Mouse (Mus musculus) MEL (cell line): ENCODE results near the gene Gm10964. TPM values are rescaled to one million over a fixed set of nuclear protein-coding genes. Genes with fewer than 3 reads are reported as not detected.

ENCODE experiments used
- DNase-seq: peaks from one replicate; pipeline ENCODE4 v3.0.0; 2011; ENCODE audit warnings: low read depth, low spot score
- H3K27ac ChIP-seq: 2 replicates; pipeline ENCODE4 v1.5.1; 2012; ENCODE audit warnings: low read depth, mild to moderate bottlenecking, control low read depth, low read length, moderate library complexity; ENCODE audit not compliant: control insufficient read depth
- H3K27me3 ChIP-seq, 2 experiments: fragments of 150-350 bp in 1 of 2; sonication (generic) in 1 of 2; 2 replicates each; pipeline ENCODE4 v1.6.1; 2012; ENCODE audit warnings: low read length in 2 of 2, mild to moderate bottlenecking in 2 of 2, improper control_type of control experiment in 1 of 2, moderate library complexity in 1 of 2; ENCODE audit not compliant: insufficient read depth in 2 of 2, control insufficient read depth in 1 of 2
- H3K36me3 ChIP-seq, 2 experiments: 2 replicates each; pipeline ENCODE4 v1.6.1; 2012 to 2014; ENCODE audit warnings: low read length in 2 of 2, improper control_type of control experiment in 1 of 2, inconsistent platforms in 1 of 2, mild to moderate bottlenecking in 1 of 2; ENCODE audit not compliant: insufficient read depth in 2 of 2, control insufficient read depth in 1 of 2
- H3K4me1 ChIP-seq, 2 experiments: fragments of 150-350 bp in 1 of 2; sonication (generic) in 1 of 2; 2 replicates each; pipeline ENCODE4 v1.6.1; 2012; ENCODE audit warnings: low read length in 2 of 2, improper control_type of control experiment in 1 of 2, mild to moderate bottlenecking in 1 of 2; ENCODE audit not compliant: insufficient read depth in 2 of 2, control insufficient read depth in 1 of 2
- H3K4me3 ChIP-seq, 2 experiments: fragments of 150-350 bp in 1 of 2; sonication (generic) in 1 of 2; 2 replicates each; pipeline ENCODE4 v1.5.1; 2012; ENCODE audit warnings: low read depth in 2 of 2, low read length in 2 of 2, mild to moderate bottlenecking in 2 of 2, moderate library complexity in 2 of 2, control low read depth in 1 of 2, improper control_type of control experiment in 1 of 2; ENCODE audit not compliant: control insufficient read depth in 1 of 2, insufficient read depth in 1 of 2
- H3K79me2 ChIP-seq: 2 replicates; pipeline ENCODE4 v1.6.1; 2012; ENCODE audit warnings: mild to moderate bottlenecking, low read length, moderate library complexity; ENCODE audit not compliant: control insufficient read depth, poor library complexity, insufficient read depth
- H3K9ac ChIP-seq: 2 replicates; pipeline ENCODE4 v1.6.1; 2012; ENCODE audit warnings: low read depth, mild to moderate bottlenecking, control low read depth, low read length, moderate library complexity; ENCODE audit not compliant: control insufficient read depth, poor library complexity, severe bottlenecking
- H3K9me3 ChIP-seq: fragments of 150-350 bp; sonication (generic); replicated peaks from 2 replicates; pipeline ENCODE4 v1.6.1; 2012; ENCODE audit warnings: mild to moderate bottlenecking, low read length, improper control_type of control experiment, moderate library complexity; ENCODE audit not compliant: insufficient read depth
- CHD1 ChIP-seq: IDR thresholded peaks from 2 replicates; pipeline ENCODE4 v1.6.1; 2012; ENCODE audit warnings: low read depth, mild to moderate bottlenecking, inconsistent platforms, low read length, improper control_type of control experiment
- ELF1 ChIP-seq: IDR thresholded peaks from 2 replicates; pipeline ENCODE4 v1.6.1; 2014; ENCODE audit warnings: low read depth, mild to moderate bottlenecking, inconsistent platforms, low read length, improper control_type of control experiment, moderate library complexity
- EP300 ChIP-seq, 2 experiments: IDR thresholded peaks; 2 replicates each; pipeline ENCODE4 v1.6.1; 2011; ENCODE audit warnings: improper control_type of control experiment in 2 of 2, low read length in 2 of 2, low read depth in 1 of 2, mild to moderate bottlenecking in 1 of 2
- HCFC1 ChIP-seq: IDR thresholded peaks from 2 replicates; pipeline ENCODE4 v1.6.1; 2012; ENCODE audit warnings: low read depth, mild to moderate bottlenecking, inconsistent platforms, low read length, improper control_type of control experiment, moderate library complexity
- KAT2A ChIP-seq: conservative IDR thresholded peaks from 2 replicates; pipeline ENCODE4 v1.6.1; 2012; ENCODE audit warnings: low read depth, low read length, improper control_type of control experiment, inconsistent platforms
- MAFK ChIP-seq: IDR thresholded peaks from 2 replicates; pipeline ENCODE4 v1.6.1; 2011; ENCODE audit warnings: low read depth, mild to moderate bottlenecking, low read length, improper control_type of control experiment, borderline replicate concordance
- MAX ChIP-seq: IDR thresholded peaks from 2 replicates; pipeline ENCODE4 v1.6.1; 2011; ENCODE audit warnings: low read length, improper control_type of control experiment
- MEF2A ChIP-seq: IDR thresholded peaks from 2 replicates; pipeline ENCODE4 v1.6.1; 2014; ENCODE audit warnings: low read depth, mild to moderate bottlenecking, inconsistent platforms, low read length, improper control_type of control experiment; ENCODE audit not compliant: poor library complexity, insufficient replicate concordance, severe bottlenecking; ENCODE audit errors: extremely low read depth
- MYB ChIP-seq: IDR thresholded peaks from 2 replicates; pipeline ENCODE4 v1.6.1; 2011; ENCODE audit warnings: mild to moderate bottlenecking, low read depth, low read length, improper control_type of control experiment
- MYC ChIP-seq: IDR thresholded peaks from 2 replicates; pipeline ENCODE4 v1.6.1; 2011; ENCODE audit warnings: low read depth, mild to moderate bottlenecking, low read length, improper control_type of control experiment, moderate library complexity
- NELFE ChIP-seq: IDR thresholded peaks from 2 replicates; pipeline ENCODE4 v1.6.1; 2011; ENCODE audit warnings: low read depth, low read length, improper control_type of control experiment
- NRF1 ChIP-seq: IDR thresholded peaks from 2 replicates; pipeline ENCODE4 v1.6.1; 2014; ENCODE audit warnings: low read depth, mild to moderate bottlenecking, inconsistent platforms, low read length, improper control_type of control experiment, moderate library complexity; ENCODE audit not compliant: poor library complexity, insufficient read depth, severe bottlenecking
- POLR2AphosphoS2 ChIP-seq: IDR thresholded peaks from 2 replicates; pipeline ENCODE4 v1.6.1; 2011; ENCODE audit warnings: low read length, improper control_type of control experiment
- SIN3A ChIP-seq: IDR thresholded peaks from 2 replicates; pipeline ENCODE4 v1.6.1; 2012; ENCODE audit warnings: low read length, improper control_type of control experiment, inconsistent platforms
- SMC3 ChIP-seq: IDR thresholded peaks from 2 replicates; pipeline ENCODE4 v1.6.1; 2011; ENCODE audit warnings: low read depth, low read length, improper control_type of control experiment
- TAL1 ChIP-seq: IDR thresholded peaks from 2 replicates; pipeline ENCODE4 v1.6.1; 2012; ENCODE audit warnings: mild to moderate bottlenecking, inconsistent platforms, low read length, moderate library complexity, mixed read lengths
- TCF12 ChIP-seq: IDR thresholded peaks from 2 replicates; pipeline ENCODE4 v1.6.1; 2014; ENCODE audit warnings: low read depth, mild to moderate bottlenecking, inconsistent platforms, low read length, improper control_type of control experiment, moderate library complexity
- USF2 ChIP-seq, 2 experiments: IDR thresholded peaks; 2 replicates each; pipeline ENCODE4 v1.6.1; 2011 to 2012; ENCODE audit warnings: improper control_type of control experiment in 2 of 2, low read length in 2 of 2, borderline replicate concordance in 1 of 2, inconsistent platforms in 1 of 2, low read depth in 1 of 2, mild to moderate bottlenecking in 1 of 2; ENCODE audit not compliant: insufficient read depth in 1 of 2
- ZC3H11A ChIP-seq: IDR thresholded peaks from 2 replicates; pipeline ENCODE4 v1.6.1; 2012; ENCODE audit warnings: low read depth, mild to moderate bottlenecking, inconsistent platforms, low read length, improper control_type of control experiment
- ZNF384 ChIP-seq: IDR thresholded peaks from 2 replicates; pipeline ENCODE4 v1.6.1; 2012; ENCODE audit warnings: low read depth, mild to moderate bottlenecking, inconsistent platforms, low read length, improper control_type of control experiment
- polyA plus RNA-seq, 2 experiments: library from polyadenylated mRNA; stranded (reverse) in 1 of 2; unstranded in 1 of 2; fragments of >175 nt in 1 of 2; fragments of >200 nt in 1 of 2; gene quantifications; 2 replicates each; pipeline versions ENCODE4 v1.2.1 to v1.2.4; 2012; ENCODE audit warnings: low replicate concordance in 2 of 2, low read depth in 1 of 2; ENCODE audit not compliant: insufficient read length in 2 of 2, insufficient read depth in 1 of 2, missing spikeins in 1 of 2
- total RNA-seq: library from RNA; depleted of rRNA; stranded (reverse); fragments of 300-350 nt; gene quantifications from 2 replicates; pipeline ENCODE4 v1.2.3, GENCODE M21; 2012

Gm10964 gene
- total and polyA plus RNA-seq, 3 experiments = not detected

GRCm38 (mm10) chr3:103714236-103714875 lies 24.8 kb upstream of the Gm10964 start:
- Histone ChIP-seq H3K79me2 (no peaks in the 10 kb centered on the region), H3K27ac (no peak overlapping the region), H3K4me3 (no peak overlapping the region), H3K4me1 (no peaks in the 10 kb centered on the region), H3K9me3 (no peaks in the 10 kb centered on the region), H3K36me3 (no peaks in the 10 kb centered on the region), H3K9ac (no peak overlapping the region), H3K27me3 (peaks cover 0 to 3% of the 10 kb centered on the region in 2 experiments; a peak in 1 of 4 replicates)
- DNase-seq = no peak
- TF ChIP-seq ZNF384 (no peak), TAL1 (no peak), MYC (no peak), MYB (no peak), ZC3H11A (no peak), MAX (no peak), NELFE (no peak), TCF12 (no peak), MAFK (no peak), ELF1 (no peak), SMC3 (no peak), USF2 (IDR thresholded peaks at IDR 0.05; ENCODE audit: borderline replicate concordance in 1 of 2, insufficient read depth in 1 of 2, low read depth in 1 of 2, low read length in 2 of 2) (no peak), CHD1 (no peak), SIN3A (no peak), POLR2AphosphoS2 (no peak)

GRCm38 (mm10) chr3:103714942-103715341 lies 24.2 kb upstream of the Gm10964 start:
- H3K27ac ChIP-seq = no peak overlapping the region
- TF ChIP-seq EP300 (IDR thresholded peaks at IDR 0.05; ENCODE audit: low read depth in 1 of 2, low read length in 2 of 2) (no peak), TAL1 (no peak), KAT2A (no peak), HCFC1 (no peak), CHD1 (no peak), USF2 (IDR thresholded peaks at IDR 0.05; ENCODE audit: borderline replicate concordance in 1 of 2, insufficient read depth in 1 of 2, low read depth in 1 of 2, low read length in 2 of 2) (no peak), MEF2A (no peak), MYC (no peak), TCF12 (no peak), NRF1 (no peak)
- no peaks in the 10 kb centered on the region for H3K36me3 ChIP-seq
- no peaks in the 10 kb centered on the region for H3K4me1 ChIP-seq
- H3K27me3 ChIP-seq = peaks cover 0 to 4% of the 10 kb centered on the region in 2 experiments; a peak in 1 of 4 replicates
- H3K79me2 ChIP-seq = no peaks in the 10 kb centered on the region
- H3K4me3 ChIP-seq = no peak overlapping the region
- DNase-seq = no peak
- H3K9ac ChIP-seq = no peak overlapping the region
- H3K9me3 ChIP-seq = no peaks in the 10 kb centered on the region
